Mouse (Mus musculus) B cell, adult 2 months (primary cell): ENCODE data around the gene Naaladl1.

ENCODE experiments used
- DNase-seq, 2 experiments: peaks; one replicate each; pipeline ENCODE4 v3.0.0; 2022

The Naaladl1 gene

DNA sequence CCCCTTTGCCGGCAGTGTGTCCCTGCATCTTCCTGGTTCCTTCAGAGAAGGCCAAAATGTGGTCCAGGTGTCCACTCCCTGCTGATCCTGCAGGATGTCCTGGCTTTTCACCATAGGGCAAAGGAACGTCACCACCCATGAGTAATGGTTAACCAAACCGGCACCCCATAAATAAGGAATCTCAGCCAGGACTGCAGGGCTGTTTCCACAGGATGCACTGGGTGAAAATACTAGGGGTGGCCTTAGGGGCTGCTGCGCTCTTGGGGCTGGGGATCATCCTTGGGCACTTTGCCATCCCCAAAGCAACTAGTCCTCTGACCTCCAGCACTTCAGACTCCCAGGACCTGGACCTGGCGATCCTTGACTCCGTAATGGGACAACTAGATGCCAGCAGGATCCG is at the start of gene Naaladl1:
Gene Naaladl1 (plus strand): TSS at position 197 of the 400 bp plus-strand sequence.
- no peak for DNase-seq

DNA sequence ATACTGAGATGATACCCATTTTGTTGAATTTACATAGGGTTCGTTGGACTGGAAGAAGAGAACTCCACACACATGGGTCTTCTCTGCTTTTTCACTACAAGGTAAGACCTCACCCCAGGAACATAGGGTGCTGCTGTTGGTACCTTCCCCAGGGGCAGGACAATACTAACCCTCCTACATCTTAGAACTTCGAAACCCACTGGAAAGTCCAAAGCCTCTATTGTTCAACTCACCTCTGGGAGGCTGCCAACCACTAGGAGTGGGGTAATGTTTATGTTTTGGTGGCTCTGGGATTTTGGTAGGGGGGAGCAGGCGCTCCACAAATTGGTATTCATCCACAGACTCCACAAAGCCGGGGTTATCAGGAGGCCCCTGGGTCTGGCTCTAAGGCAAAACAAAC is 48.9 kb upstream of the Naaladl1 start:
- no peak for DNase-seq

DNA sequence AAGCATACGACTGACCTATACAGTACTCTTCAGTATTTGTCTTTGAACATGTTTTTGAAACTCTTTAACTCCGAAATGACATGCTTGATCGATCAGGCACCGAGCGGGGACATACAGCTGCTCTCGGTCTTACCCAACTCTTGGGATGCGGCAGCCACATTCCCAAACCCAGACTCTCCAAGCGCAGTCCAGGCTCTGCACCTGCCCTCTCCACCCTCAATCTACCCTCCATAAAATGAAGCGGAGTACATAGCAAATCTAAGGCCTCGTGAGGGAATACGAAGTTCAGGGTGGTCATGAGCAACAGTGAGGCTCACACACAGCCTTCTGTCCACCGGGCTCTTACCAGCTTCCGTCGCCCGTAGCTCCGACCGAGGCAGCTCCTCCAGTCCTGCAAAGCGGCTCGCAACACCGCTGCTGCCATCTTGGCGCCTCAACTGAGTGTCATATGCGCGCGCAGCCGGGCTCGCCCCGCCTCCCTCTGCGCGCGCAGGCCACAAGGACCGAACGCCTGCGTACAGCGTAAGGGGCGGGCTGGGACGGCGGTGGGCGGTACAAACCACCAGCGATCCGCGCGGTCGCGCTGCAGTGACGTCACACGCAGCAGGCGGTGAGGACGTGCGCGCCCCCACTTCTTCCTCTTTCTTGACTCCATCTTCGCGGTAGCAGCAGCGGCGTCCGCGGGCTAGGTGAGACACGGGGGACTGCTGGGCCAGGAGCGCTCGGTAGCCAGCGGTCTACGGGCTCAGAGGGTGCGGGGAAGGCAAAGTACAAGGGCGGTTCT is 48.1 kb upstream of the Naaladl1 start, which contains the start of the genes Mrpl49 and Fau:
Gene Mrpl49 (minus strand): TSS at position 473 of the 784 bp plus-strand sequence.
Gene Fau (plus strand): TSS at position 532 of the 784 bp plus-strand sequence.
- peak; percentile 99 for DNase-seq

DNA sequence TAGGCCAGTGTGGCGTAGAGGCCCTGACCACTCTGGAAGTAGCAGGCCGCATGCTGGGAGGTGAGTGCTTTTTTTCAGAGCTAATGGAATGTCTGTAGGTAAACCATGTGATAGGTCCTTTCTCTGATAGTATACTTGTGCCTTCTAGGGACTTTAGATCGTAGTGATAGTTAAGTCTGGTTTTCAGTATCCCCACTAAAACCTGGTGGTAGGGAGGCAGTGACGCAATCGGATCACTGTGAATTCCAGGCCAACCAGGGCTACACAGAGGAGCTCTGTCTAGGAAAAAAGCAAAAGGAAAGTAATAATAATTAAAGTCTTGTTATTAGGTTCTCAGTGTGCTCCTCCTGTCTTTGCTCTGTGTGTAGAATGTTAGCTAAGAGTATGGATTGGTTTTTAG is 47.1 kb upstream of the Naaladl1 start:
- no peak for DNase-seq

DNA sequence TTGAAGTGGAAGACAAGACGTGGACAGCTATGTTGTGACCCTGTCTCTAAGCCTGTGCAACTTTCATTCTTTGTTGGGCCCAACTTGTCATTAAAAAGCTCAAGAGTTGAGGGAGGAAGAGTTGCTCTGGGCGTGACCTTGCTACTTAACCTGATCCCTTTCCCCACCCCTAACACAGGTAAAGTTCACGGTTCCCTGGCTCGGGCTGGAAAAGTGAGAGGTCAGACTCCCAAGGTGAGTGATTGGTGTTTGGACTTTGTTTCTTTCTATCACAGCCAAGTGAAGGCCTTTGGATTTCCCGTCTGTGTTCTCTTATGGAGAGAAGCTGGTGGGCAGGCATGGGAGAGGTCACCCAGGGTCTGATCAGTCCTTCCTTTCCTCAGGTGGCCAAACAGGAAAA is 46.6 kb upstream of the Naaladl1 start:
- no peak for DNase-seq

DNA sequence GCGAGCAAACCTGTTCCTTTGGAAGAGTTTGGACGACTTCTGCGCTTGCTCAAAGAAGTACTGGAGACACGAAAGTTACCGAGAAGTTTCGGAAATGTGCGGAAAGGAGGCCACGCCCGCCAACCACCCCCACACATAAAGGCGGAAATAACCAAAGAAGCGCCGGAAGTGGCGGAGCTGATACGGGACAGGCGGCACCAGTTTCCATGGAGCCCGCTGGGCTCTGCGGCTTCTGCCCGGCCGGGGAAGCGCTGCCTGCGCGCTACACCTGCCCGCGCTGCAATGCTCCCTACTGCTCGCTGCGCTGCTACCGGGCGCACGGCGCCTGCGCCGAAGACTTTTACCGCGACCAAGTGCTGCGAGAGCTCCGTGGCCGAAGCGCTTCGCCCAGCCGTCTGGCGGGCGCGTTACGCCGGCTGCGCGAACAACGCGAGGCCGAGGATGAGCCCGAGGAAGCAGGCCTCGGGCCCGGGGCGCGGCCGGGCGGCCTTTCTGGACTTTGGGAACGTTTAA is 44.5 kb upstream of the Naaladl1 start, which contains the start of gene Znhit2:
Gene Znhit2 (plus strand): TSS at position 172 of the 513 bp plus-strand sequence.
- peak; percentile 93 to 95 for DNase-seq

DNA sequence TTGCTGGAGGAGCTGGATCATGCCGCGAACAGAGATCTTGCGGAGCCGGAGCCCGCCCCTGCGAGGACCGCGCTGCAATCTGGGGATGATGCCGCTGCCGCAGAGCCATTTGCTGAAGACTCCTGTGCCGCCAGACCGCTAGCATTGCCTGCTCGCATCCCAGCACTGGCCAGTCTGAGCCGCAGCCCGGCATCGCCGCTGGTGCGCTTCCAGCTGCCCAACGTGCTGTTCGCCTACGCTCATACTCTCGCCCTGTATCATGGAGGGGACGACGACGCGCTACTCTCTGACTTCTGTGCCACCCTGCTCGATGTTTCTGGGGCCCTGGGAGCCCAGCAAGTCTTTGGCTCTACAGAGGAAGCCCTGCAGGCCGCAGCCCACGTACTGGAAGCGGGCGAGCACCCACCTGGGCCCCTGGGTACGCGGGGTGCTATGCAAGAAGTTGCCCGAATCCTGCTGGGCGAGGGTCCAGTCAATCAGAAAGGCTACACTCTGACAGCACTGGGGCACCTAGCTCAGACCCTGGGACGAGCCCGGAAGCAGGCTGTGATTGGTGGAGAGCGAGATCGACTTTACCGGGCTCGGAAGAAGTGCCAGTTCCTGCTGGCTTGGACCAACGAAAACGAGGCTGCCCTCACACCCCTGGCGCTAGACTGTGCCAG is 43.8 kb upstream of the Naaladl1 start:
- DNase-seq: peak; percentile 50 to 55

DNA sequence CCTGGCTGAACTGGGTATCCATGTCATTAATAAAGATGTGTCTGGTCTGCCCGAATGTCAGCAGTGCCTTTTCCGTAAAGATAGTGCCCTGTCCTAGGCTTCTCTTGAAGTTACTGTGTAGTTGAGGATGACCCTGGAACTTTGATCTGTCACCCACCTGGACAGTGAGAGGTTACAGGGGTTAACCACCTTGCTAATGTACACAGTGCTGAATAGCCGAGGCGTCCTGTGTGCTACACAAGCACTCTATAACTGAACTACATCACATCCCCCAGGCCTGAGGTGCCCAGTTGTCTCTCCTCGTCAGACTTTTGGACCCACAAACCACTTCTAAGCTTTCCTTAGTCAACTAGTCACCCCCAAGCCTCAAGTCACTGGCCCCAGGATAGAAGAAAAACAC is 43.2 kb upstream of the Naaladl1 start:
- DNase-seq: no peak

DNA sequence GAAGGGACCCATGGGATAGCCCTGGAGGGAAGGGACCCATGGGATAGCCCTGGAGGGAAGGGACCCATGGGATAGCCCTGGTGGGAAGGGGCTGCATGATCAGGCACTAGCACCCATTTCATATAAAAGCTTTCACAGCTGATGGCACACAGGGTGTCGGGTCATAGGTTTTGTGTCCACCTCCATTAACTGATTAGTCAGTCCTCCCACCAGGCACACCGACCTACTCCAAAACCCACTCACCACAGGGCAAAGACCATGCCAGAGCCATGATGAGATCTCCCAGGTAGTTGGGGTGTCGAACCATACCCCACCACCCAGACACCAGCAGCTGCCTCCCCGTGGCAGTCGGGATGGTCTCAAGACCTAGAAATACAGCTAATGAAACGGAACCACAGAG is 42.5 kb upstream of the Naaladl1 start:
- no peak for DNase-seq

DNA sequence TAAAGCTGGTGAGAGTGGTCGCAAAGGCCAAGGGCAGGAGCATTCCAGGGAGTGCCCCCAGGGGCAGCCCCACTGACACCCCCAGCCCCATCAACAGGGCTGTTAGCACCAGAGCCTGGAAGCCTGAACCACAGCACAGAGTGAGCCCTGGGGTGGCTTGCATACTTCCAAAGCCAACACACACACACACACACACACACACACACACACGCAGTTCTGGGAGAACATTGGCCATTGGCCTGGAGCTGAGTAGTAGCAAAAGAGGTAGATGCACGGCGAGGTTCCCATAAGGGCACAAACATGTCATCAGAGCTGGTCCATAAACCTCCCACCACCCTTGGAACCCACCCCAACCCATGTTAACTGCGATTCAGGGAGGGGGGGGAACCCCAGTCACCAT is 39.0 kb upstream of the Naaladl1 start:
- DNase-seq: no peak

DNA sequence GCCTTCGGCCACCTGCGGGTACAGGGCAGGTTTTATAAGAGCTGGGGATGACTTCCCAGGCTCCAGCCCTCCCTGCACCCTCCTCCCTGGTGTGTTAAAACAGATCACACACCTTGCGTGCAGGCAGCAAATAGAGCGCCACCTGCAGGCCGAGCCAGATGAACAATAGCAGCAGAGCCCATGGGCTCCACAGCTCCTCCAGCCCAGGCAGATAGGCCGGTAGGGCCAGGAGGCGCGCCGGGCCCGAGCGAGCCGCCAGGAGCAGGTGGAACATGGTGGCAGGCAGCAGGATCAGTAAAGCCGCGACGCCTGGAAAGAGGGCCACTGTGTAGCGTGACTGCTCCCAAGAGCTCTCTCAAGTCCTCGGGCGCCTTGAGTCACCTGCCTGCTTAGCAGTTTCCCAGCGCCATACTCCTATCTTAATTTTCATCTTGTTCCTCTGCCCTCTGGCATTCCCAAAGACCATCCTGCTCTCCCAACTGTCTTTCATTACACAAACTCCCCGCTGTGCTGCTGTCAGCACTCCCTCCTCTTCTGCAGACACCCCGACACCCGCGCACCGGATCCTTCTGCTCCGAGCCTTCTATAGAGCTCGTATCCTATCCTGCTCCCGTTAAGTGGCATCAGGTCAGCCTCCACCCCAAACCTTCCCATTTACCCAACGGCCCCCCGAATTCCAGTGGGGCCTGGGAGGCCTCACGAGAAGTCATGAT is 38.4 kb upstream of the Naaladl1 start:
- DNase-seq: peak; percentile 91

DNA sequence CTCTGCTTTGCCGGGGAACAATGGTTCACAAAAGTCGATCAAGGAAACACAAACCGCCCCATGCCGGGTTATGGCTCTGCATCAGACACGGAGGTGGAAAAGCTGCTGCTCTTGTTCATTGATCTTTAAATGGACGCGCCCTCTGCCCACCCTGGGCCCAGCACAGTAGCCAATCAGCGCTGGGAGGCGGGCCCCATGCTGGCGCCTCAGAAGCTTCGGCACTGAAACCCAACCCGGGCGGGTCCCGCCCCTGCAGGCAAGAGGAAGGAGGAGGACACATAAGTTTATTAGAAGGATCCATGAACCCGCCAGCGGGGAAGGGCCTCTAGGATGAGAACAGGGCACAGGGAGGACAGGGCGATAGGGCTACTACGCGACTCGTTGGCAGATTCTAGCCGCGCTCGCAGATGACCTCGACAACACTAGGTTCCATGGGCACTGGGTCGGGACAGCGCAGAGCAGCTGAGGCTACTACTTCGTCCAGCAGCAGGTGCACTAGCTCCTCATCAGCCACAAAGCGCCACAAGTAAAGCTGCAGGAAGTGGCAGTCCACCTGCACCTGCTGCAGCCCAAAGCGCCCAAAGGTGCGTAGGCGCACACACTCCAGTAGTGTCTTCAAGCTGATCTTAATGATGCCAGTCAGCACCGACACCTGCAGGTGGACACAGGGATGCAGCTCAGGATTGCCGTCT is 37.7 kb upstream of the Naaladl1 start, which contains the start of gene Tm7sf2:
Gene Tm7sf2 (minus strand): TSS at position 650 of the 692 bp plus-strand sequence.
- peak; percentile 86 for DNase-seq

DNA sequence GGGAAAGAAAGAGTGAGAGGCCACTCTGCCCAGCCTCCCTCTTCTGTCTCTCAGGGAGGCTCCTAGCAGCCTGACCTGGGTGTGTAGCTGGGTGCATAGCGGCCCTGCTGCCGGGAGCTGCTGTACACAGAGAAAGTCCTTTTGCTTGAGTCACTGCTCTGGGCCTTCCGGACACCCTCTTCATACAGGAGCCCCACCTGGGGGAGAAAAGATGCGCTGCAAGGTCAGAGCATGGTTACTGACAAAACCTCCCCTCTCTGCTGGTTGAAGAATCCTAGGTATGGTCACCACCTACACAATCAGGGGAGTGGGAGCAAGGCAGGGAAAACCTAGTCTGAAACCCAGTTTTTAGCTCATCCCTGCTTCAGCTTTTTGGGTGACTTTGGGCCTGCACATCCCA is 36.6 kb upstream of the Naaladl1 start:
- peak; percentile 50 to 54 for DNase-seq

DNA sequence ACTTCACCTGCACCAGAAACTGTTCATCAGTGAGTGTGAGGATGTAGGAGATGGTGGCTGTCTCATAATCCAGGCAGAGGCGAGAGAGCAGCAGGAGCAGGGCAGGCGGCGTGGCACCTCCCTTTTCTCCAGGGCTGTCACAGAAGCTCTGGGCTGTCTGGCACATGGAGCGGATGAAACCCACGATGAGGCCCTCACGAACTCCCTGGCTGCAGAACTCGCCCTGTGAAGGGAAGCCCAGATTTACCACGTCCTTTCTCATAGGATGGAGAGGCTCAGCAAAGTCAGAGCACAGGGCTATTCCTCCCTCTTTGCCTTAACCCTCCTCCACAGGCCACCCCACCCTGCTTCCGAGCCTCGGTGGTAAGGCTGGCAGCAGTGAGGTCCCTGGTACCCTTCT is 35.7 kb upstream of the Naaladl1 start:
- DNase-seq: no peak

DNA sequence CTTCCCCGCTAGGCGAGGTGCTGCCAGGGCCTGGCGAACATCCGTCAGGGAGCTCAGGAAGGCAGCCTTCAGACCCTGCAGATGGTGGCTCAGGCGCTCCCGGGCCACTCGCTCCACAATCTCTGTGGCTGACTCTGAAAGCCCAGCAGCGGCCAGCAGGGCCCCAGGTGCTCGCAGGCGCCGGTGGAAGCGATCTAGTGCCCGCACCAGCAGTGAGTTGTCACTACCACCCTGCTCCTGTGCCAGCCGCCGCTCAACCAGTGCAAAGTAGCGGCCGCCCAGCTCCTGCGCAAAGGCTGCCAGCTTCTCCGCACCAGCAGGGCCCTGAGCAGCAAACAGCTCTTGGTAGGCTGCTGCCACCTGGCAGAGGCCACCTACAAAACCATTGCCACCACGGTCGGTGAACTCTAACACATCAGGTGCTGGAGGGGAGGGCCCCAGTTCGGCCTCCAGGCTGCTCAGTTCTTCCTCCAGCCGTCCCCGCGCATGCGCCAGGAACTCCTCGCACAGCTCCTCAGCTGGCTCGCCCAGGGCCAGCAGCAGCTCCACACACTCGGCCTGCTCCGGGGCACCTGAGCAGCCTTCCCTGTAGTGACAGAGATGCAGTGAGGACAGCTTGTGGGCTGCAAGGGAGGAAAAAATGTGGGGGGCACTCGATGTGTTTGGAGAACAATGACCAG is 34.9 kb upstream of the Naaladl1 start:
- DNase-seq: no peak

DNA sequence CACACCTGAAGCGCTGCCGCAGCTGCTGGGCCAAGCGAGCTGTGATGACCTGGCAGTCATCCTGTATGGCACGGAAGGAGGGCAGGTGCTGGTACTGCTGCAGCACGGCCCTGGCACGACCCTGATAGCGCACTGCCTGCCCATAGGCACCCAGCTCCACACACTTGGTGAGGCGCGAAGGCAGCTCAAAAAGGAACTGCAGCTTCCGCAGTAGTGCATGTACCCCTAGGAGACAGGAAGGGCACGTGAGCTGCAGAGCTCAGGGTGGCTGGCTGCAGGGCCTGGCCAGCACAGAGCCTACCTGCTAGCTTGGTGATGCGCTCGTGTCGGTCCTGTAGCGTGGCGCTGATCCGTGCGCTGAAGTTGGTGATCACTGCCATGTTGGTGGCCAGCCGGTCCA is 34.3 kb upstream of the Naaladl1 start:
- no peak for DNase-seq

DNA sequence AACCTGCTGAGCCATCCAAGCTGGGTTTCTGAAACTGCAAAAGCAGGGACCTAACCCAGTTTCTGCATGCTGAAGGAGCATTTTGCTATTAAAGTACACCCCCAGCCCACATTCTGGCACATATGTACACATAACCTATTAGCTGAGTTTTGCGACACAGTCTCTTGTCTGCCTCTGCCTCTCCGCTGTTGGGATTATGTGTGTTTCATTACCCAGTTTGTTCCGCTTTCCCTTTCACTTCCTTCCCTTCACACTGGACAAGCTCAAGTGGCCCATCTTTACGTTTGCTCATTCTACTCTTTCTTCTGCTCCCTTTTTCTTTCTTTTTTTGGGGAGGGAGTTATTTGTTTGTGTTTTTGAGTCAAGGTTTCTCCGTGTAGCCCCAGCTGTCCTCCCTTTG is 31.7 kb upstream of the Naaladl1 start:
- no peak for DNase-seq

DNA sequence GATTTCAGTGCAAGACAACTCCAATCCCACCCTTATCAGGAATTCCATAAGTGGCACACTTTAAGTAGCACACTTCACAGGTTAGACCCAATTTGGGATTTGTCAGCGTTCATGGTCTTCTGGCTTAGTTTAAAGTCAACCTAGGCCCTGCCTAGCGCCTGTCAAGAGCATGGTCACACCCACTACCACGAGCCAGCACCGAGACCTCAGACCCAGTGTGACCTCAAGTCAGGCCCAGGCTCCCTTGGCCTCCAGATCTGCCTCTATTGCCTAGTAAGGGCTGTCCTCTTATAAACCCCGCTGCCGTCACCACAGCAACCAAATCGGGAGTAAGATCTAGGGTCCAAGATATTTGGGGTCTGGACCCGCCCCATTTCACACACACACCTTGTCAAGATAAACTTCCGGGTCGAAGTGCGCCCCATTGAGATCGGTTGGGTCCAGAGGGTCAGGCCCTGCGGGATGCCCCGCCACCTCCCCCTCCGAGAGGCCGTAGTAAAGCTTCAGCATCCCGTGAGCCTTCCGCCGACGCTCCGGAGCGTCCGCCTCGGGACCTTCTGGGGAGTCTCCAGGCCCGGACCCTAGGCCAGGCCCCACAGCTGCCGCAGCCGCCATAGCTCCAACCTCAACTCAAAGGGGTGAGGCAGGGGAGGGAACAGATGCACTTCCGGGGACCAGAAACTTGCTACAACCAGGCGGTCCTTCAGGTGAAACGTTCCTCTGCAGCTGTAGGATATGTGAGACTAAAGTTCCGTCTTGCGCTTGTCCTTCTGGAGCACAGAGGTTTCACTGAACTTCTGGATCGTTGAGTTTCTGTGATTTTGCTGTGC is 28.8 kb upstream of the Naaladl1 start, which contains the start of gene Vps51:
Gene Vps51 (minus strand): TSS at position 668 of the 830 bp plus-strand sequence.
- peak; percentile 86 to 88 for DNase-seq

DNA sequence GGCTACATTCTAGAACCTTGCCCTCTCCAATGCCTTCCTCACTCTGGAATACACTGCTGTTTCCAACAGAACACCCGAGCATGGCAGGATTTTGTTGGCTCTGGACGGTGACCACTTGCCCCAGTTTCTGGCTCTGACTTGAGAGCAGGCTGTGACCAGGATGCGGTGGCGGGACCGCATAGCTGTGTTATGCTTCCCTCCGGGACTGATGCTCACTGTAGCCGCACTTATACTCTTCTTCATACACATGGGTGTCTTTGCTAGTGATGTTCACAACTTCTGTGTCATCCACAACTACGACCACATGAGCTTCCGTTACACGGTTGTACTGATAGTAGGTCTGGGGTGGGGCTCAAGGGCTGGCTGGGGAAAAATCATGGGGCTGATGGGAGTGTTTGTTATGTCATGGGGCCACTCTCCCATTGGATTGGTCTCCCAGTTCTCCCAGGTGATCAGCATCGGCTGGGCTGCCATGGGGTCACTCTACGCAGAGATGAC is 25.6 kb upstream of the Naaladl1 start, which contains the start of gene Tmem262:
Gene Tmem262 (plus strand): TSS at position 51 of the 498 bp plus-strand sequence.
- no peak for DNase-seq

DNA sequence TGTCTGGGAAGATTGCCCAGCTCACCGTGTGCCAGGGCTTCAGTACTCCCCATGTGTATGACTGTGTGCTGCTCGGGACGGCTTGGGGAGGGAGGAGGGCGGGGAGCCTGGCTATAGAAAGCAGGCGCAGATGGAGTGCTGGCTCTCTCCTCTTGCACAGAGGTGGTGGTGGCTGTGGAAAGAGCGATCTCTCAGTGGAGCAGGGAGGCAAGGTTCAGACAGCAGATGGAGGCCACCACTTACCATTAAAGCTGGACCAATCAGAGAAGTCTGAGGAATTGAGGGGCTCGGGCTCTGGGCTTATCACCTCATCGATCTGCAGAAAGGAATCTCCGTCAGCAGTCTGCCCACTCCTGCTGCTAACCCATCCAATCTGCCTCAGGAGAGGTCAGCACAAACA is 23.4 kb upstream of the Naaladl1 start, which contains the start of gene Gm28374:
Gene Gm28374 (minus strand): TSS at position 101 of the 400 bp plus-strand sequence.
- DNase-seq: no peak
